Mouse (Mus musculus) thymus, postnatal 4 days (tissue): ENCODE measurements around the gene Rab6a.

Experiments
- DNase-seq: peaks from one replicate; pipeline ENCODE4 v3.0.0; 2021

The Rab6a gene

DNA sequence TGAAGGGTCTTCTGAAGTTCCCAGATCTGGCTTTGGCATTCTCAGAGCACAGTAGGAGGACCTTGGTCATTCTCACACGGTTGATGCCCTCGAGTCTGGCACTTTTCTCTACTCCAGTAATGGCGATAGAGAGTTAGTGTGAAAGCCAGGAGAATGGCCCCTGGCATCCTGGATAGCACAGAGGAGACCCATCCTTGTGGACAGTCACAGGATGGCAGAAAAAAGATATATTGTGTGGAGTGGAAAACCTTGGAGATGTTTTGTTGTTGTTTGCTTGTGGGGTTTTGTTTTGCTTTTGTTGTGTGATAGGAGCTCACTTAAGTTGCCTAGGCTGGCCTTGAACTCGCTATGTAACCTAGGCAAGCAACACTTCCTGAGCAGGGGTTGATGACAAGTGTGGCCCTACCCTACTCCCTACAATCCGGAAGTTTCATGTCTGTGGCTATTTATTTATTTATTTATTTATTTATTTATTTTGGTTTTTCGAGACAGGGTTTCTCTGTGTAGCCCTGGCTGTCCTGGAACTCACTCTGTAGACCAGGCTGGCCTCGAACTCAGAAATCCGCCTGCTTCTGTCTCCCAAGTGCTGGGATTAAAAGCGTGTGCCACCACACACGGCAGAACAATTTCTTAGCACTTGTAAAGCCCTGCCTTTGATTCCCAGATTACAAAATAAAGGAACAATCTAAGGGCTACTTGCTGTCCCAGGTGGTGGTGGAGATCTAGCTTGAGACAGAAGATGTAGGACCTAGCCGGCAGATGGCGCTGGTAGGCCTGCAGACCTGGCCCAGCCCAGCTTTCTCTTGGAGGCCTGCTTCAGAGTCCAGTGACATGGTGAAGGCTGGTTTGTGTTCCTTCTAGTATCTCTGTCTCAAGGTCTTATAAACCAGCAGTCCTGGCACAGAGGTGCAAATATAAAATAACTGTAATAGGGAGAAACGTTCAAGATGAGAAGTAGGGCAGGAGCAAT, 78.1 kb downstream of the Rab6a start:
- DNase-seq = peak; percentile 88

DNA sequence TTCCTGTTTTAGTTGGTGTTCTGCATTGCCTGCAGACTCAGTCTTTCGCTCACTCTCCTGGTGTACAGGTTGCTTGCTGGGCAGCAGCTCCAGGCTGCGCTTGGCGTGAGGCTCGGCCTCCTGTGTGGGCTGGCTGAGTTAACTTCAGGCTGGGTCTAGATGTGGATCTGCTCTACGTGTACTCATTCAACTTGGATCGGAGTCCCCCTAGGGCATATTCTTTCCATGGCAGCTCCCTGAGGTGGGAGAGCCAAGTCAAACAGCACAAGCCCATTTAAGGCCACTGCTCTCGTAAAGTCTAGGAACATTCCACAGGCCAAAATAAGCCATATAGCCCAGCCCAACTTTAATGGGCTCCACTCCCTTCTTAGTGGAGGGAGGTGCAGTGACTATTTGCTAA, 81.3 kb downstream of the Rab6a start:
- DNase-seq = no peak
